Mouse (Mus musculus) spleen, adult 2 months (tissue): Measurements from ENCODE around the gene Cdc42ep5.

Experiments used
- CTCF ChIP-seq: fragments of 200-500 bp; IDR thresholded peaks from 2 replicates; pipeline ENCODE4 v1.5.1; 2011; ENCODE audit warnings: mild to moderate bottlenecking, inconsistent platforms; ENCODE audit not compliant: insufficient read depth, insufficient read length, insufficient replicate concordance; ENCODE audit errors: extremely low read depth
- POLR2A ChIP-seq: fragments of 200-500 bp; IDR thresholded peaks from 2 replicates; pipeline ENCODE4 v1.6.1; 2011; ENCODE audit warnings: low read depth, low read length, inconsistent platforms

DNA sequence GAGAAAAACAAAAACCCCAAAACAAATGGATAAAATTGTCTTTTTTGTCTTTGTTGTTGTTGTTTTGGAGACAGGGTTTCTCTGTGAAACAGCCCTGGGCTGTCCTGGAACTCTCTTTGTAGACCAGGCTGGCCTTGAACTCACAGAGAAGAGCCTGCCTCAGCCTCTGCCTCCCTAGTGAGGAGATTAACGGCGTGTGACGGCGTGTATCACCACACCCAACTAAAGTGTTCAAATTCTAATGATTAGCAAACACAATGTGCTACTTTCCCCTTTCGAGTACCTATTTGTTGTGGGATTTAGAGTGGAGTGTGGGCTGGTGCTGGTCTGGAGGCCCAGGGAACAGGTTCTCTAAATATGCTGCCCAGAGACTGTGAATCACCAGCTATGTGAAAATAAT lies 29.7 kb downstream of the Cdc42ep5 start:
- TF ChIP-seq POLR2A (no peak), CTCF (no peak)
